Mouse (Mus musculus) left cerebral cortex, postnatal 25 days (tissue): Measurements from ENCODE around the gene Spata21. TPM values are rescaled to one million over a fixed set of nuclear protein-coding genes. Genes with fewer than 3 reads are reported as not detected.
"Not testable (repeated sequence)": the region's sequence is repeated elsewhere in the genome, so short reads cannot be mapped to it uniquely, and the experiment has no call there.

Source experiments
- DNase-seq, 2 experiments: peaks; one replicate each; pipeline ENCODE4 v3.0.0; 2022; ENCODE audit warnings: low spot score in 2 of 2, mixed read lengths in 1 of 2
- intact Hi-C: fragments of 180-260 bp; cut with DNase I; formaldehyde crosslinking; loops from one replicate; pipeline ENCODE4 v1.15.1; 2025
- total RNA-seq, 2 experiments: library from RNA; stranded (reverse); gene quantifications; 2 replicates each; pipeline ENCODE4 v1.2.3; 2021

The Spata21 gene
- total RNA-seq, 2 experiments from 2014 or later, result 0.55 to 0.83 TPM

DNA sequence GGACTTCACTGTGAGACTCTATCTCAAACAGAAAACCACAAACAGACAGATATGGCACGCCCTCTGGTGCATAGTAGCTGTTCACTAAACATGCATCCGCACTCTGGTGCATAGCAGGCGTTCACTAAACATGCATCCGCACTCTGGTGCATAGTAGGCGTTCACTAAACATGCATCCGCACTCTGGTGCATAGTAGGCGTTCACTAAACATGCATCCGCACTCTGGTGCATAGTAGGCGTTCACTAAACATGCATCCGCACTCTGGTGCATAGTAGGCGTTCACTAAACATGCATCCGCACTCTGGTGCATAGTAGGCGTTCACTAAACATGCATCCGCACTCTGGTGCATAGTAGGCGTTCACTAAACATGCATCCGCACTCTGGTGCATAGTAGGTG, 57.0 kb downstream of the Spata21 start:
- DNase-seq, result not testable (repeated sequence)
- intact Hi-C loops, result loop anchor here (5.0 to 10.0 kb wide), 2 partner anchors 60 to 127 kb away; no protein-coding TSS in a partner anchor

DNA sequence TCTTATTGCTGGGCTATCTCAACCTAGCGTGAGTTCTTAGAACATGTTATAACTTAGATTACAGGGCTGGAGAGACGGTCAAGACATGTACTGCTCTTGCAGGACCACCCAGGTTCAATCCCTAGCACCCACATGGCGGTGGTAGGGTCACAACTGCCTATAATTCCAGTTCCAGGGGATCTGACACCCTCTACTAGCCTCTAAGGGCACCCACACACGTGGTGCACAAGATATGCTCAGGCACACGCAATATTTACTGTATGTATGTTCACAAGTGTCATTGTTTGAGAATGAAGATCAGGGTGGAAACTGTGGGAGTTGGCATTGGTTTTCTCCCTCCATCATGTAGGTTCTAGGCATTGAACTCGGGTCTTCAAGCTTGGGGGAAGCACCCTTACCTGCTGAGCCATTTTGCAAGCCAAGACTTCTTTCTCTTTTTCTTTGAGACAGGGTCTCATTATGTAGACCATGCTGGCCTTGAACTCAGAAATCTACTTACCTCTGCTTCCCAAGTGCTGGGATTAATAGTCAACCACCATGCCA, 58.4 kb downstream of the Spata21 start:
- DNase-seq, result no peak
- intact Hi-C loops, result loop anchor here (5.0 to 10.0 kb wide), 2 partner anchors 58 to 126 kb away; no protein-coding TSS in a partner anchor

DNA sequence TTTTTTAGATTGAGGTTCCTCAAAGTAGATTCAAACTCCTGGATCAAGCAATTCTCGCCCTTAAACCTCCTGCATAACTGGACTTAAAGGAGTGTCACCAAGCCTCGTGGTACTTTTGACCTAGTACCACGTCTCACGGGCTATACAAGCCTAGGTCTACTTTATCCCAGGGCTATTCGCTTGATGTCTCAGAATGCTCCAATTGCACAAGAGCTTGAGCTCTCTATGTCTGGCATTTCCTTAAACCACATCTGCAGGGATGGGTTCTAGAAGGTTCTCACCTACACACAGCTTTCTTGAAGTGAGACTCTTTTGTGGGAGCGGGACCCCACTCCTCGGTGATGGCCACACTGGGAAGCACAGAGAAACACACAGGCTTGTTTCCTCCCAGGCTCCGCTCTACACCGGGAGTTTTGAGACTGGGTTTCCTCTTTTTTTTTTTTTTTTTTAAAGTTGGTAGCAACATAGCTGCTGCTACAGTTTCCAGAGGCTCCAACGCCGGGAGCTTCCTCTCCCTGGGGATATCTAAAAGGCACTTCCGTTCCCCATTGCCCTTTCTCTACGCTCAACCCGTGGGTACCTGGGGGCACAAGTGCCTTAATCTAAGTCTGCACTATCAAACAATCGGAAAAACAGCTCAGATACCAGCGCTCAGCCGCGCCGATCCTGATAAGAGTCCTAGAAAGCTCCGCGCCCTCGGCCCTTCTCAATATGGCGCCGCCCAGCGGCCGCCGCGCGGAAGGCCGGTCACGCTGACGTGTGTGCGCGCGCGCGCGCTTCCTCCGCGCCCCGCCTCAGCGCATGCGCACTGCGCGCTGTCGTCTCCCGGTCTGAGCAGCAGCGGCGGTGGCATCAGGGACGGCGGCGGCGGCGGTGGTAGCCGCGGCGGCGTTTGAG, 59.2 kb downstream of the Spata21 start, which contains the start of gene Fbxo42:
TSS of gene Fbxo42 (plus strand) at position 802 of the 897 bp plus-strand sequence.
- intact Hi-C loops, result loop anchor here (5.0 to 10.0 kb wide), 2 partner anchors 57 to 125 kb away; no protein-coding TSS in a partner anchor
- peak; percentile 93 to 95 for DNase-seq

DNA sequence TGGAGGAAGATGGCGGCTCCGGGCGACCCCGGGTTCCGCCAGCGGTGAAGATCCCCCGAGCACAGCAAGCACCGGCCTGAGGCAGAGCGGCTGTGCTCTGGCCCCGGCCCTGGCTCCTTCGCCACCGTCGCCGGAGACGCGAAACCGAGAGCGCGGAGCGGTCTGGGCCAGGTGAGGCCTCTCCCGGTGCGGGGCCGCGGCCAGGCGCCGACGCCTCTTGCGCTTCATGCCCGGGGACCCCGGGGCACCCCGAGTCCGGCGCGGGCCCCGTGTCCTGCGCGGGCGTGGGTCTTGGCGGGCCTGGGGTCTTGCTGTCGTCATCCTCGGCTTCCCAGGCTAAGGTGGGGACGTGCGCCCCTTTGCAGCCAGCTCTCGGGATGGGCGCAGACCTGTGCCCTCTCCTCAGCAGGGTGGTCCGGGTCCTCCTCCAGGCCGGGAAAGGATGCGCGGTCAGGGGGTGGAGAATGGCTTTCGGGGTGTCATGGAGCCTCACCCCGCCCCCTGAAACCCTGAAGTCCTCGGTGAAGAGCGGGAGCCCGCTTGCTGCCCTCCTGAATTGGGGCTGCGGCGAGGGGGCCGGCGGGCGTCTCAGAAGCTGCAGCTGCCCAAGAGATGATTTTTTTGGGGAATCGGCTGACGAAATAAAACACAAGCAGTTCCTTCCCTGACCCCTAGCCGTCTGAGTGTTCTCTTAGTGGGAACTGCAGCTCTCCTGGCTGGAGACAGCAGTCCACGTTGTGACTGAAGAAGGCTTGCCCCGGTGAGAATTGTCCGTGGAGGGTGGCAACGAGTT, 60.1 kb downstream of the Spata21 start:
- DNase-seq, result peak; percentile 30
- intact Hi-C loops, result loop anchor here (5.0 to 10.0 kb wide), 2 partner anchors 57 to 124 kb away; no protein-coding TSS in a partner anchor

DNA sequence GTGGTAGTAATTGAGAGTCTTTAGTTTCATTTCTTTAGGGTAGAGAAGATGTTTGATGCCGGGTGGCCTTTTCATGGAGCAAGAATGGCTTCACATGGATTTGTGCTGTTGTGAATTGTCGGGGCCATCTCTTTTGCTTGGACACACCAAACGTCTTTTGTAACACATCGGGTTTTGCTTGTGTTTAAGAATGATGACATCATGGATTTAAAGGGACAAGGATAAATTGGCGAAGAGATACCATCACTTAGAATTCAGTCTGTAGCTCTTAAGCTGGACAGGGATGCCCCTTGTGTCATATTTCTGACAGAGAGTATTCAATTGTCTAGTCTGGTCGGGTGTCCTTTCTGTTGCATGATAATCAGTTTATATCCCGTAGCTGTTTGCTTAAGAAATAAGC, 61.0 kb downstream of the Spata21 start:
- intact Hi-C loops, result loop anchor here (5.0 to 10.0 kb wide), 2 partner anchors 56 to 123 kb away; no protein-coding TSS in a partner anchor
- DNase-seq, result no peak

DNA sequence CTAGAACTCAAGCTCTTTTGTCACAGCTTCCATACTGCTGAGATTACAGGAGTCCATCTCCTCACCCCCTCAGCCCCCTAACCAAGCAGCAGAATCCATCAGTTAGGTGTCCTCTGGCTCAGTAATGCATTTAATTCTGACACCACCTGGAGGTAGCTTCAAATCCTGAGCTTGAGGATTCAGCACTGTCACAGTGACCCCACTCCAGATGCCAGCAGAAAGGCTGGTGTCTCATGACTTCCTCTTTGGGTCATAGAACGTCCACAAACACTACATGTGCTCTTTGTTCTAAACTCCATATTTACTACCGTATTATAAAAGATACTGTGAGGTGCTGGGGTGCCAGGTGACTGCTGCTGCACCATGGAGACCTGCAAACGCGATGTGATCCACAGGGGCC, 69.4 kb downstream of the Spata21 start:
- intact Hi-C loops, result no loop called here
- no peak for DNase-seq

DNA sequence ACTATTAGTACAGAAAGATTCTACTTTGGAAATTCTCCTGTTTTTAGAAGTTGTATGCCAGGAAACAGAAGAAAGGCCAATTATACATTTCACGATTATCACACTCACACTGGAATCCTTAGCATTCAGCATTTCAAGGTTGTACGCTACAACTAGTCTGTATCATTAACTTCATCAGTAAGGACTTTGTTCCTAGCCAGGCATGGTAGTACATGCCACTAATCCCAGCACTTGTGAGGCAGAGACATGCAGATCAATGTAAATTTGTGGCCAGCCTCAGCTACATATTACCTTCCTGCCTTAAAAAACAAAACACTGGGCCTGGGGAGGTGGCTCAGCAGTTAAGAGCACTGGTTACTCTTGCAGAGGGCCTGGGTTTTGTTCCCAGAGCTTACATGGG, 70.5 kb downstream of the Spata21 start:
- intact Hi-C loops, result no loop called here
- DNase-seq, result no peak

DNA sequence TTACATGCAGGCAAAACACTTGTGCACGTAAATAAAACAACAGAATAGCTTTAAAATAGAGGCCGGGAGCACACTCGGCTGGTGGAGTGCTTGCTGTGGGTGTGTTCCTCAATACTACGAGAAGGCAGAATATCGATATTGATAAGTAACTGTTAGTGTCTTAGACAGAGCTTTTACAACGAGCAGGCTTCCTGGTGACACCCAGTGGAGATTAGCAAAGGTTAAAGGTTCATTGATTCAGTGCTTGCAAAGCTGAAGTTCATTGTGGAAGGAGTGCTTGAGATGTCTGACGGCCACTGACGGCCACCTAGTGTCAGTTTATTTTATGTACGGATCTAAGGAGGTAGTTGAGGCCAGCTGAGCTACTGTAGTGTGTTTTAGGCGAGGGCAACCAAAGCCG, 71.0 kb downstream of the Spata21 start:
- DNase-seq, result no peak
- intact Hi-C loops, result no loop called here

DNA sequence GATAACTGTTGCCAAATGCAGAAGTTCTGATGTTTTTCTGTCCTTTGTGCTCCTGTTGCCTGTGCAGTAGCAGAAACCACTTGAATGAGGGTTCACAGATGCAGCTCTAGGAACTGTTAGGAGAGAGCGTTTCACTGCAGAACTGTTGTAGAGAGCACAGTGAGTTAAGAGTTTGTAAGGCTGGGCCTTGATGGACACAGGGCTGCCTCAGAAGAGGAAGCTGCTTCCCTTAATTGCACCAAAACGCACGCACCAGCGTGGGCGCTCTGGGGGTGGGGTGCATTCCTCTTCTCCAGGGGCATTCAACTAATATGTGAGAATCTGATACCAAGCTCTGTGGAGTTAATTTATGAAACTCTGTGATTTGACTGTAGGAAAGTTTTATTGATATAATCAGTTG, 71.5 kb downstream of the Spata21 start:
- intact Hi-C loops, result no loop called here
- no peak for DNase-seq

DNA sequence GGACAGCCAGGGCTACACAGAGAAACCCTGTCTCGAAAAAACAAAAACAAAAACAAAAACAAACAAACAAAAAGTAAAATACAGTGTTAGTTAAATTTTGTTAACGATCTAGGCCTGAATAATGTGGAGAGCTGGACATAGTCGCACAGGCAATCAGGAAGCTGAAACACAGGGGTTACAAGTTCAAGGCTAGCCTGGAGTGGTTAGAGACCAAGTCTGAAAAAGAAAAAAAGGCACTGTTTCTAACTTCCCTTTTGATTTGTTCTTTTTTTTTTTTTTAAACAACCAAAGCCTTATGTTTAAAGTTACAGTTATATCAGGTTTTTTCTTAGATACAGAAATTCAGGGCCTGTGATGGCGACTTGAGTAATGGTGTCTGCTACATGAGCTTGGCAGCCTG, 72.1 kb downstream of the Spata21 start:
- DNase-seq, result no peak
- intact Hi-C loops, result no loop called here

DNA sequence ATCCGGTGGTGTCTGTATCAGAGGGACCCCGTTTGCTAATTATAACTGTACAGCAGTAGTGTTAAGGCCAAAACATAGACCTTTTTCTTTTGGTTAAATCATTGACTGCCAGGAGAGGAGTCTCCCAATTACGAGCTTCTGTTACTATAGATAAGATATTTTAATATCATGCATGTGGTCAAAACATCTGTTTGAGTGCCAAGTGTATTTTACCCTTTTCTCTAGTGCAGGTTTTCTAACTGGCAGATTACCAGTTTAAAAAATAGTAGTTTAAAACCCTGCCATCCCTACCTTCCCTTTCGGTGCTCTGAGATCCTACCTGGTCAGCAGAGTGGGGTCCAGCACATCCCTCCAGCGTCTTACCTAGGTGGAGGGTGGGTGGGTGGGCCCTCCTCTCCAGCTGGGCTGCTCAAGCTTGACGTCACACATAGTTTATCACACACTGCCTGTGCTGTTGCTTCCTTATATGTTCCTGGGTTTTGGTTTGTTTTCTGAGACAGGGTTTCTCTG, 73.6 kb downstream of the Spata21 start:
- intact Hi-C loops, result no loop called here
- DNase-seq, result no peak

Other genes with a start within 250 kb of the Spata21 start
- gene Padi1, start 242.6 kb upstream of the Spata21 start, total RNA-seq, result not detected
- gene Padi2, start 182.0 kb upstream of the Spata21 start, total RNA-seq, result 10 to 100 TPM in 1 of 2 experiments, 1 to 10 TPM in 1; 9.5 to 12.1 TPM
- 100 to 1,000 TPM; 187 to 191 TPM for gene Sdhb, start 127.1 kb upstream of the Spata21 start, total RNA-seq
- gene Atp13a2, start 101.5 kb upstream of the Spata21 start, total RNA-seq, result 100 to 1,000 TPM; 162 to 171 TPM
- 1 to 10 TPM; 4.4 to 4.5 TPM for gene Mfap2, start 77.9 kb upstream of the Spata21 start, total RNA-seq
- 10 to 100 TPM; 51.4 to 62.7 TPM for gene Crocc, start 27.8 kb upstream of the Spata21 start, total RNA-seq
- gene Necap2, start 10.0 kb upstream of the Spata21 start, total RNA-seq, result 10 to 100 TPM; 36.3 to 46.0 TPM
- 10 to 100 TPM; 41.7 to 49.2 TPM for gene Szrd1, start 51.4 kb downstream of the Spata21 start, total RNA-seq
- 10 to 100 TPM; 31.4 to 32.3 TPM for gene Fbxo42, start 59.6 kb downstream of the Spata21 start, total RNA-seq
- gene Rsg1, start 125.6 kb downstream of the Spata21 start, total RNA-seq, result 1 to 10 TPM; 2.5 to 3.2 TPM
- gene Arhgef19, start 151.2 kb downstream of the Spata21 start, total RNA-seq, result 10 to 100 TPM; 15.1 to 16.3 TPM
- 1 to 10 TPM in 1 of 2 experiments, under 1 TPM in 1; 0.82 to 1.2 TPM for gene Epha2, start 212.9 kb downstream of the Spata21 start, total RNA-seq